Mouse (Mus musculus) forebrain, embryonic 14.5 days (tissue): ENCODE measurements around the gene Rbm17. TPM values are rescaled to one million over a fixed set of nuclear protein-coding genes. Genes with fewer than 3 reads are reported as not detected.

Experiments
- ATAC-seq: fragments of 200-750 bp; cut with Nextera tagmentation; 2 replicates; pipeline ENCODE4 v1.8.0; 2017; ENCODE audit warnings: mild to moderate bottlenecking, moderate library complexity
- DNase-seq: peaks from one replicate; pipeline ENCODE4 v3.0.0-alpha.2; 2015; ENCODE audit warnings: low spot score
- H3K27ac ChIP-seq: fragments of 300-500 bp; sonication (generic); 2 replicates; pipeline ENCODE4 v1.5.1; 2014; ENCODE audit warnings: low read depth, mild to moderate bottlenecking, control low read depth, low read length, moderate library complexity
- H3K27me3 ChIP-seq: fragments of 300-500 bp; sonication (generic); replicated peaks from 2 replicates; pipeline ENCODE4 v1.6.1; 2014; ENCODE audit warnings: low read length, control low read depth, mixed read lengths; ENCODE audit not compliant: control insufficient read depth, insufficient read depth
- H3K36me3 ChIP-seq: fragments of 300-500 bp; sonication (generic); 2 replicates; pipeline ENCODE4 v1.6.1; 2014; ENCODE audit warnings: low read length, control low read depth; ENCODE audit not compliant: control insufficient read depth, insufficient read depth
- H3K4me1 ChIP-seq: fragments of 300-500 bp; sonication (generic); 2 replicates; pipeline ENCODE4 v1.6.1; 2014; ENCODE audit warnings: antibody characterized with exemption, low read length, control low read depth; ENCODE audit not compliant: control insufficient read depth, insufficient read depth
- H3K4me2 ChIP-seq: fragments of 300-500 bp; sonication (generic); 2 replicates; pipeline ENCODE4 v1.6.1; 2014; ENCODE audit warnings: mild to moderate bottlenecking, control low read depth, low read length
- H3K4me3 ChIP-seq: fragments of 300-500 bp; sonication (generic); 2 replicates; pipeline ENCODE4 v1.5.1; 2014; ENCODE audit warnings: low read depth, low read length, control low read depth
- H3K9ac ChIP-seq: fragments of 300-500 bp; sonication (generic); 2 replicates; pipeline ENCODE4 v1.6.1; 2014; ENCODE audit warnings: mild to moderate bottlenecking, low read length, control low read depth, moderate library complexity
- H3K9me3 ChIP-seq: fragments of 300-500 bp; sonication (generic); replicated peaks from 2 replicates; pipeline ENCODE4 v1.6.1; 2016; ENCODE audit warnings: low read length, control low read depth, mixed read lengths; ENCODE audit not compliant: control insufficient read depth
- WGBS: fragments of 180-500 bp; shearing (Covaris S2); extraction: QIAGEN DNeasy Blood & Tissue Kit; methylation state at CpG from one replicate; pipeline ENCODE4 v1.1.7; 2014; 5-methylcytosine and 5-hydroxymethylcytosine counted together
- polyA plus RNA-seq: library from polyadenylated mRNA; unstranded; fragments of >200 nt; fragmentation: Nextera tagmentation; extraction: Ambion mirVana; gene quantifications from 2 replicates; pipeline ENCODE4 v1.2.1, GENCODE M21; 2014

The Rbm17 gene
- polyA plus RNA-seq, 1 experiment from 2014 or later: 133 TPM

DNA sequence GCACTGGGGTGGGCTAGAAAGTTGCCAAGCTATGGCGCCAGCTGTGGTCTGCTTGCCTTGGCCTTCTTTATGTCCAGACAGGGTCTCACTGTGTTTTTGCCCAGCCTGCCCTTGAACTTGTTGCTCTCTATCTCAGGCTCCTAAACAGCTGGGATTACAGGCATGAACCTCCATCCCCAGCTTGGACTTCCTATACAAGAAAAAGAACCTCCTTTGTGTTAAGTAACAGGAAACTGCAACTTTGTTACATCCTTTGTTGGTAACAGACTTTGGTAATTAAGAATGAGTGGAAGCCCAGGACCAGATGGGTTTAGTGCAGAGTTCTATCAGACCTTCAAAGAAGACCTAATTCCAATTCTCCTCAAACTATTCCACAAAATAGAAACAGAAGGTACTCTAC, 30.3 kb downstream of the Rbm17 start:
- Histone ChIP-seq H3K4me3 (no peak overlapping the region), H3K27me3 (no peaks in the 10 kb centered on the region), H3K4me2 (no peak overlapping the region), H3K36me3 (no peaks in the 10 kb centered on the region), H3K4me1 (no peaks in the 10 kb centered on the region), H3K27ac (no peak overlapping the region), H3K9ac (no peak overlapping the region), H3K9me3 (no peaks in the 10 kb centered on the region)
- no peak for DNase-seq
- 100% methylated on average over 1 of the region's 1 CpGs for WGBS
- ATAC-seq: no peak

- Histone ChIP-seq H3K4me2 (no peak overlapping the region), H3K27ac (no peak overlapping the region), H3K9me3 (no peaks in the 10 kb centered on the region), H3K4me3 (no peak overlapping the region), H3K36me3 (no peaks in the 10 kb centered on the region), H3K27me3 (no peaks in the 10 kb centered on the region), H3K4me1 (no peaks in the 10 kb centered on the region), H3K9ac (no peak overlapping the region)
- DNase-seq (no peak), ATAC-seq (no peak)
- WGBS: 41% methylated on average over 6 of the region's 6 CpGs
Measured at GRCm38 (mm10) chr2:11571004-11571535, 32.9 kb downstream of the Rbm17 start.

DNA sequence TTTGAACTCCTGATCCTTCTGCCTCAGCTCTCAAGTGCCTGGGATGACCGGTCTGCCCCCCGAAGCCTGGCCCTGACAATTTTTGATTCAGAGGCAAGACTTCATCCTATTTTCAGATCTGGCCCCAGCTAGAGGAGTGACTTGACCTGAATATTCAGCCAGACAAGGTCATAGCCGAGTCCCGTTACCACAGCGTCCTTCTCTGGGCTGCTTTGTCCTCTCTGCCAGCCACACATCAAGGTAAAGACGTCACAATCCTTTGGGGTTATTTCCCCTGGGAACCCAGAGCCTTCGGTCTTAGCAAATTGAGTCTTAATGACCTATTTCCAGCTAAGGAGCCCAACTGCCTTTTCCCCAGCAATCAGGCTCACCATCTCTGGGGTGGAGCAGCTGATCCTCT, 35.5 kb downstream of the Rbm17 start:
- DNase-seq (no peak), ATAC-seq (no peak)
- no peak overlapping the region for H3K9ac ChIP-seq

DNA sequence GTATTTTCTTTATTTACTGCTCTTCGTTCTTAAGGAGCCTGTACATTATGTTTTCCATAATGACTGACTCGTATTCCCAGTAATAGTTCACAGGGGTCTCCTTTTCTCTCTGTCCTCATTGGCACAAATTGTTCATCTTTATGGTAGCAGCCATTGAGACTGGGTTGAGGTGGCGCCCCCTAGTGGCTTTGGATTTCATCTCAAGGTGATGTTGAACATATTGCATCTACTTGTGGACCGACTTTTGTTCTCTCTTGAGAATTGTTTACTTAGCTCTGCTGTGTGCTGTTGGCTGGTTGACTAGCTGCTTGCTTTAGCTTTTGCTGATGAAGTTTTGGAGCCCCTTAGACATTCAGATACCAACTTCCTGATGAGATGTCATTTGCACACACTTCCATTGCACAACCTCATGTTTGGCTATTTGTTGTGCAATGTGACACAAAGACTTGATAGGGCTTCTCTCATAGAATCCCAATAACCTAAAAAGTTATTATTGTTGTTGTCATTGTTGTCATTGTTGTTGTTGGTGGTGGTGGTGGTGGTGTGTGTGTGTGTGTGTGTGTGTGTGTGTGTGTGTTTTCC, 36.1 kb downstream of the Rbm17 start:
- Histone ChIP-seq H3K27me3 (no peaks in the 10 kb centered on the region), H3K27ac (no peak overlapping the region), H3K4me1 (no peaks in the 10 kb centered on the region), H3K4me3 (no peak overlapping the region), H3K4me2 (no peak overlapping the region), H3K9ac (no peak overlapping the region), H3K9me3 (no peaks in the 10 kb centered on the region), H3K36me3 (no peaks in the 10 kb centered on the region)
- ATAC-seq (no peak), DNase-seq (no peak)
- 61% methylated on average over 4 of the region's 4 CpGs for WGBS

More for the DNA sequence above, 35.5 kb downstream of the Rbm17 start:
- Histone ChIP-seq H3K36me3 (no peaks in the 10 kb centered on the region), H3K4me1 (no peaks in the 10 kb centered on the region), H3K4me3 (no peak overlapping the region), H3K9me3 (no peaks in the 10 kb centered on the region), H3K27me3 (no peaks in the 10 kb centered on the region), H3K27ac (no peak overlapping the region), H3K4me2 (no peak overlapping the region)
- WGBS: 90% methylated on average over 7 of the region's 7 CpGs

DNA sequence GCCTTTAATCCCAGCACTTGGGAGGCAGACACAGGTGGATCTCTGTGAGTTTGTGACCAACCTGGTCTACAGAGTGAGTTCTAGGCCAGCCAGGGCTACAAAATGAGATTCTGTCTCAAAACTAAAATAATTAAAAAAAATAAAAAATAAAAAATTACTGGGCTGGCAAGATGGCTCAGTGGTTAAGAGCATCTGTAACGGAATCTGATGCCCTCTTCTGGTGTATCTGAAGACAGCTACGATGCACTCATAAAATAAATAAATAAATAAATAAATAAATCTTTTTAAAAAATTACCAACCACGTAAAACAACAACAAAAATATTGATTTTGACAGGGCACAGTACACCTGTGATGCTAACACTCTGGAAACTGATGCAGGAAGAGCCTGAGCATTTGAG, 37.1 kb downstream of the Rbm17 start:
- H3K36me3 ChIP-seq: no peaks in the 10 kb centered on the region
- no peak overlapping the region for H3K9ac ChIP-seq
- H3K4me1 ChIP-seq: no peaks in the 10 kb centered on the region
- ATAC-seq: no peak
- H3K4me3 ChIP-seq: no peak overlapping the region
- WGBS: 88% methylated on average over 3 of the region's 3 CpGs
- no peak for DNase-seq
- H3K27me3 ChIP-seq: no peaks in the 10 kb centered on the region
- H3K4me2 ChIP-seq: no peak overlapping the region
- no peaks in the 10 kb centered on the region for H3K9me3 ChIP-seq
- H3K27ac ChIP-seq: no peak overlapping the region

- H3K4me3 ChIP-seq: no peak overlapping the region
- no peaks in the 10 kb centered on the region for H3K36me3 ChIP-seq
- no peak overlapping the region for H3K9ac ChIP-seq
- no peak overlapping the region for H3K4me2 ChIP-seq
- H3K27ac ChIP-seq: no peak overlapping the region
- no peak for DNase-seq
- ATAC-seq: no peak
- WGBS: 74% methylated on average over 7 of the region's 7 CpGs
- H3K9me3 ChIP-seq: no peaks in the 10 kb centered on the region
- no peaks in the 10 kb centered on the region for H3K27me3 ChIP-seq
- no peaks in the 10 kb centered on the region for H3K4me1 ChIP-seq
Measured at GRCm38 (mm10) chr2:11566241-11566640, 37.7 kb downstream of the Rbm17 start.

DNA sequence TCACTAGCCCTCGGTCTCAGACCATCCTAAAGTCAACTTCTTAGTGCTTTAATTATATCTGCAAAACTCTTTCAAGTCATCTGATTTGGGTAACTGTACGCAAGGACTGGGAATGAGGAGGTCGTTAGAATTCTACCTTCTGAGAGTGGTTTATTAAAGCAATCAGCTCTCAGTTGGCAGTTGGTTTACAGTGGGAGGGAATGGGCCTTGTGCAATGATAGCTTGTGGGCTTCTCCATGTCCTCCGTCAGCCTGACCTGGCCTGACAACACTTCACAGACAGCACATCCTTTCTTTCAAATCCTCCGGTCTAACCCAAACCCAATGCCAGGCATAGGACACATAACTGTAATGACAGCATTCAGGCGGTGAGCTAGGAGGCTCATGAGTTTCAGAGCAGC, 39.2 kb downstream of the Rbm17 start:
- no peaks in the 10 kb centered on the region for H3K27me3 ChIP-seq
- H3K36me3 ChIP-seq: no peaks in the 10 kb centered on the region
- no peak overlapping the region for H3K9ac ChIP-seq
- WGBS: 83% methylated on average over 6 of the region's 6 CpGs
- H3K4me2 ChIP-seq: no peak overlapping the region
- no peaks in the 10 kb centered on the region for H3K4me1 ChIP-seq
- H3K4me3 ChIP-seq: no peak overlapping the region
- H3K27ac ChIP-seq: no peak overlapping the region
- H3K9me3 ChIP-seq: no peaks in the 10 kb centered on the region
- DNase-seq (no peak), ATAC-seq (no peak)

DNA sequence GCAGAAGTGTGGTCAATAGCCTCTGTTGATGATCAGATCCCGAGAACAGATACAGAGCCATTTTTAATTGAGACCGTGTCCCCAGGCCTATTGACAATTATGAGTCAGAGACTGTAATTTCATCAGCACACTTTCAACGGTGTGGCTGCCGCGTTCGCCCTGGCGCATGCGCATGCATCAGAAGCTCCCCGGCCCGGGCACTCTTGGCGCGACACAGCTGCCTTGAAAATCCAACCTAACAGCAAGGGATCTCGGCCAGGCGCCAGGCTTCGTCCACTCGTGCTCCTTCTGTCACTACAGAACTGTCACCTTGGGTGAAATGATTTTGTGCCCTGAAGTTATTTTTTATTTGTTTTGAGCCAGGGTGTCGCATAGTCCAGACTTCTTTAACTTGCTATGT, 40.7 kb downstream of the Rbm17 start:
- 92% methylated on average over 17 of the region's 17 CpGs for WGBS

GRCm38 (mm10) chr2:11558654-11559053, 45.3 kb downstream of the Rbm17 start:
- Histone ChIP-seq H3K27me3 (peaks cover 4% of the 10 kb centered on the region; the same call in 1 of the 2 replicates), H3K9me3 (no peaks in the 10 kb centered on the region), H3K4me1 (no peaks in the 10 kb centered on the region), H3K4me3 (no peak overlapping the region), H3K36me3 (no peaks in the 10 kb centered on the region), H3K4me2 (no peak overlapping the region), H3K27ac (no peak overlapping the region), H3K9ac (no peak overlapping the region)
- ATAC-seq: no peak
- WGBS: 85% methylated on average over 7 of the region's 7 CpGs
- DNase-seq: no peak

More for the DNA sequence above, 40.7 kb downstream of the Rbm17 start:
- Histone ChIP-seq H3K27me3 (no peaks in the 10 kb centered on the region), H3K9me3 (no peaks in the 10 kb centered on the region), H3K4me3 (no peak overlapping the region), H3K9ac (no peak overlapping the region), H3K27ac (no peak overlapping the region), H3K36me3 (no peaks in the 10 kb centered on the region), H3K4me1 (no peaks in the 10 kb centered on the region), H3K4me2 (no peak overlapping the region)
- no peak for ATAC-seq
- DNase-seq: no peak
